Mouse (Mus musculus) cerebellum, postnatal 36 days (tissue): ENCODE results near the gene Fer1l4.

Source experiments
- DNase-seq, 2 experiments: peaks; one replicate each; pipeline ENCODE4 v3.0.0; 2021 to 2022; ENCODE audit warnings: mixed read lengths in 2 of 2

Fer1l4 gene

GRCm38 (mm10) chr2:156052816-156053215 lies at the start of gene Fer1l4:
Gene Fer1l4 (minus strand): TSS chr2:156052947.
- DNase-seq = no peak

DNA sequence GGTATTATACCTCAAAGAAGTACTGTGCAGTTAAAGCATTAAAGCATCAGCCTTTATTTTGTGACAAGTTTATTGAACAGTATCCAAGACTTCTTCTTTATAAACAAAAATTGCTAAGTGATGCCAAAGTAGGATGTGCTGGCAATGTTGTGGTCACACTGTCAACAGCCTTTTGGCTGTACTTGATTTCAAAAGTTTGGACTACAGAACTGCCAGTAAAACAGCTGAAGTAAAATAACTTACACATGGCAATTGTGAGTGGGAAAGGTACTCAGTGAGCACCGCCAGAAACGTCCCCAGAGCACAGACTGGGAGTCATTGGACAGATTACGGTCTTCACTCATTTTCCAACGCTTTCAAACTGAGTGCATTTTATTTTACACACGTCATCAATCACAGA lies 39.2 kb upstream of the Fer1l4 start:
- no peak for DNase-seq

GRCm38 (mm10) chr2:156089799-156090198 lies 37.1 kb upstream of the Fer1l4 start:
- no peak for DNase-seq

DNA sequence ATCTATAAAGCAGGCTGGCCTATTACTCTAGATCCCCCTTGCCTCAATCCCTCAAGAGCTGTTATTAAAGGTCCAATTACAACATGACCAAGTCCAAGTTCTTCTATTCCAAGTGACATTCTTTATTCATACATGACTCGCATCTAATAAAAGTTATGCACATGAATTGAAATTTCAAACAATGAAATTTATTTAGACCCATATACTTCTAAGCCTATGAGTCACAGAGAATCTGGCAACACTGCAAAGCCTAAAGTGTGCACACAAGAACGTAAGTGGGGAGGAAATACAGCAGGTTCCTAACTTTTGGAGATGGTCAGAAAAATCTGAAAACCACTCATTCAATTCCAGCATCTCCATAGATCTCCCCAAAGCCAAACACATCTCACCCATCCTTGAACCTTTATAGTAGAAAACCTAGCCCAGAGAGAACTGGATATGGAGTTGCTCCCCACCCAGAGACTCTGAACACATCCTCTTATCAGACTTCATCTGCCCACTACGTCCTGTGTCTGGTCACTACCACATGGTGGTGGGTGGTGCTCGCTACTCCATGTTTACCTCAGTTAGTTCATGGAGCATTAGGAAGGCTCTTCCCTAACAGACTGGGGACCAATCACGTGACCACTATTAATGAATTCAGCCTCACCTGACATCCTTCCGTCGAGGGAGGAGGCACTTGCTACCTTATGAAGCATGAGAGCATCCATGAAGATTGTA lies 34.8 kb upstream of the Fer1l4 start:
- no peak for DNase-seq

DNA sequence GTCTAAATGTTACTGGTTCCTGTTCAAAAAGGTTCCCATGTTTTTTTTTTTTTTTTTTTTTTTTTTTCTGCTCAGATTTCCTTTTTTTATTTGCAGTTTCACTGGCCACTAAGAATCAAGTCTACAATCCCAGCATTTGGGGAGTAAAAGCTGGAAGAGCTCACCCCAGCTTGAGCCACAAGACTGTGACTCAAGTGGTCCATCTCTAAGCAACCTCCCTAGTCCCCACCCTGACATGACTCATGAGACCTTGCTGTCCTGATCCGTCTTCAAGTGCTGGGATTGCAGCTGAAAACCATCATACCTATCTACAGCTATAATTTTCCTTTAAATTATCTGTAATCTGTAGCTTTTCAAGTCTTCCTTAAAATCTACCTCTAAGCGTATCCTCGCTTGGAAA lies 31.8 kb upstream of the Fer1l4 start:
- no peak for DNase-seq

DNA sequence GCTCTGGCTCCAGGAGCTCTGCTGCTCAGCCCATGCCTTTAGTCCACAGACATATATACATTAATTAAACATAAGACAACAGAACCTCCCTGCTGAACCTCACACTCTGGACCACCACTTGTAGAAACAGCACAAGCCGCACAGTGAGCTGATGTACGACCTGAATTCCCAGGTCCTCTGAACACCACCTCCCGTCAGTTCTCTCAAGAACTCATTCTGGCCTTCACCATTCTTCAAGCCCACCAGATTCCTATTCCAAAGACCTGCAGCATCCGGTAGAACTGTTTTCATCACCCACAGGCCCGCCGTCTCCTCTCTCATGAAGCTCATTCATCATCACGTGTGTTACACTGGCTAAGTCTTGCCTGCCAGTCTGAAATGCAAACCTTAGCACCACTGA lies 27.6 kb upstream of the Fer1l4 start:
- DNase-seq = no peak

DNA sequence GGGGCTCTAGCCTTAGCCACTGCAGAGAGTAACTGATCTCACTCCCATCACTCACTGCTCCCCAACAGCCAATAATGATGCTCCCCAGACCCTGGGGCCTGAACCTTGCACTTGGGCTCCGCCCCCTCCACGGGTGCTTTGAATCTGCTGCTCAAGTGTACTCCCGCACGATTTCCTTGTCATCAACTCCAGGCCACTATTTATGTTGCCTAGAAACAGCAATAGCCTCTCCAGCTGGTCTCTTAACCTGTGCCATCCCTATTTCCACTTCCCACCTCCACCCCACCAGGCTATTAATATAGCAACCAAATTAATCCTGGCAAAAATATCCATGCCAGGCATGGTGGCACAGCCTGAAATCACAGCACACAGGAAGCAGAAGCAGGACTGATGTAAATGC lies 26.9 kb upstream of the Fer1l4 start:
- peak; percentile 30 to 34 for DNase-seq

GRCm38 (mm10) chr2:156079183-156079560 lies 26.4 kb upstream of the Fer1l4 start:
- DNase-seq = no peak

GRCm38 (mm10) chr2:156078421-156079182 lies 25.9 kb upstream of the Fer1l4 start:
- DNase-seq = no peak

GRCm38 (mm10) chr2:156077461-156077860 lies 24.7 kb upstream of the Fer1l4 start:
- no peak for DNase-seq

DNA sequence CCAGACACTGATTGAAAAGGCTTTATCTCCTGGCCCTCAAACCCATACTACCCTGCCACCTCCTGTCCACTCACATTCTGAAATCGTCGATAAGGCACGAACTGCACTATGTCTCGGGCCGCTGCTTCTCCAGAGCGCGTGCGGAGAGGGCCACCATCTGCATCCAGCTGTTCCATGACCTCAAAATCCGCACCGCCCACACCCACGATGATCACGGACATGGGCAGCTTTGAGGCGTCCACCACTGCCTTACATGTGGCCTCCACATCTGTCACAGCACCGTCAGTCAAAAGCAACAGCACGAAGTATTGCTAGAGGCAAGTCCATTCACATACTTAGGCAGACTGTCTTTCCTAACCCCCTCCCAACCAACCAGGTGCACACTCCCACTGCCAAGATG lies 21.0 kb upstream of the Fer1l4 start:
- no peak for DNase-seq

GRCm38 (mm10) chr2:156071236-156071635 lies 18.5 kb upstream of the Fer1l4 start:
- no peak for DNase-seq

GRCm38 (mm10) chr2:156067916-156068315 lies 15.2 kb upstream of the Fer1l4 start:
- DNase-seq = peak; percentile 68 to 72

- DNase-seq = no peak
Measured at GRCm38 (mm10) chr2:156066126-156066525, 13.4 kb upstream of the Fer1l4 start.

DNA sequence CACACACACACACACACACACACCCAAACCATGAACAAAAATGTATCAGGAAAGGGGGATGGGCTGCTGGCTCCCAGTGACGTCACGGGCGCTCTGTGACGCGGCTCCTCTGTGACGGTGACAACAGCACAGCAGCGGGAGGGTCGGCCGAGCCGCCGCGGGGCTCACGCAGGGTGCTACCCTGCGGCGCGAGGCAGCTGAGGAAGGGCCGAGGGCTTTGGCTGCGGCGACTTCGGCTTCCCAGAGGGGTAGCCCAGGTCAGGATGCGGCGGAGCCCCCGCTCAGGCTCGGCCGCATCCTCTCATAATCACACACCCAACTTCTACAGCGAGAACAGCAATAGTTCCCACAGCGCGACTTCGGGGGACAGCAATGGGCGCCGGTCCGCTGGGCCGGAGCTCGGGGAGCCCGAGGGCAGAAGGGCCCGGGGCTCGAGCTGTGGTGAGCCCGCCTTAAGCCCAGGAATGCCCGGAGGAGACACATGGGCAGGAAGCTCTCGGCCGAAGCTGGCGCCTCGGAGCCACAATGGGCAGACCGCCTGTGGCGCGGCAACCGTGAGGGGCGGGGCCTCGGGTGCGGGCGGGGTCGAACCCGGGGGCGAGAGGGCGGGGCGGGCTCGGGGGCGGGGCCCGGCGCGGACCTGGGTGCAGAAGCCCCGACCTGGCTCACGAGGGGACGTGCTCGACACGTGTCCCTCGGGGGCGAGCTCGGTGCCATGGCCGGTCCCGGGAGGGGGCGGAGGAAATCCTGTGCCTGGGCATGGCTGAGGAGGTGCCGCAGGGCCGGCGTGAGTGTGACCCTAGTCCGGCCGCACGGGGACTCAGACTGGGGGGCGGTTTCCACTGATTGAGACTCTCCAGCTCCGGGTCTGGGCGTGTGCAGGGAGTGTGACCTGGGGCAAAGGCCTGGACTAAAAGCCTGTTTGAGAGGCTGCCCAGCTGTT lies 12.6 kb upstream of the Fer1l4 start, which contains the start of gene Spag4:
Spag4 (plus strand) TSS at position 77 of the 943 bp plus-strand sequence.
- peak; percentile 59 to 68 for DNase-seq

DNA sequence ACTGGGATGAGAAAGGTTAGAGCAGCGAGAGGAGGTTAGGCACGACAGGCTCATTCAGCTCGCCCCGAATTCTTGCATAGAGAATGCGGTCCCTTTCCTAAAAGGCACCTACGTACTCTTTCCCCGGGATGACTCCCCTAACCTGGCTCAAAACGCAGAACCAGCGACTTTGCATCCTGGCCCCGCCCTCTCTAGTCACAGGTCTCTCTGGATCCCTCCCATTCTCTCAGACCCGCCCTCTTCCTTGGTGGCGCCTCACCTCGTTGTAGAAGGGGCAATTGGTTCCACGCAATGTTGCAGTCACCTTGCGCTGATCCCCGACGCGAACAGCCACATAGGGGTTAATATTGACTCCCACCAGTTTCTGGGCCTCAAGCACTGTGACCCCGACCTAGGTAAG lies 4.8 kb downstream of the Fer1l4 start:
- DNase-seq = no peak

- no peak for DNase-seq
Measured at GRCm38 (mm10) chr2:156042903-156043302, 9.8 kb downstream of the Fer1l4 start.

DNA sequence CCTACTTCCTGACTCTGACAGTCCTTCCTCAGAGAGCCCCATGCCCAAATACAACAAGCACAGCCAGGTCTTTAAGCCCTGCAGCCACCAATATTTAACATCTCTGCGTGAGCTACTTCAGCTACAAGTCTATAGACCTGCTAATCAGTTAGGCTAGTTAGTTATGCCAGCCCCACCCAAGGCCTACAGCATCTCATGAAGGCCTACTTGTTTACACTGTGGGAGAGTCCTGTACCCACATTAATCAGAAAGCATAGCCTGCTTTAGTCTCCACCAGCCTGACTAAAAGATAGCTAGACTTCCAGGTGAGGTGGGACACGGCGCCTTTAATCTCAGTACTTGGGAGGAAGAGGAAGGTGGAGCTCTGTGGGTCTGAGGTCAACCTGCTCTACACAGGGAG lies 13.4 kb downstream of the Fer1l4 start:
- no peak for DNase-seq

- DNase-seq = no peak
Measured at GRCm38 (mm10) chr2:156025482-156025881, 27.3 kb downstream of the Fer1l4 start.

DNA sequence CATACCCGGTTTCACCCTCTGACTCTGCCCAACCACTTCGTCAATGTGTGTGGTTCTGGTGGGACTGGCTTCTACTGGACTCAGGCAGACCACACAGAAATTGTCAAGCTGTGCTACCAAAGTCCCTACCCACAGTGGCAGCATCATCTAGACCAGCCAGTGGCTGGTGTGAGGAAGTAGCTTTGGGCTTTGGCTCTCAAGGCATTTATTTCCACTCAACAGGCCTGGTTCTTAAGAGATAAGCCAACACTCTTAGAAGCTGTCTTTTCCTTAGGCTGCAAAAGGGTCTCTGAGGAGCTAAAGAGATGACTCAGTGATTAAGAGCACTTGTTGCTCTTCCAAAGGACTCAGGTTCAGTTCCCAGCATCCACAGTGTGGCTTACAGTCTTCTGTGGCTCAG lies 31.0 kb downstream of the Fer1l4 start:
- no peak for DNase-seq

DNA sequence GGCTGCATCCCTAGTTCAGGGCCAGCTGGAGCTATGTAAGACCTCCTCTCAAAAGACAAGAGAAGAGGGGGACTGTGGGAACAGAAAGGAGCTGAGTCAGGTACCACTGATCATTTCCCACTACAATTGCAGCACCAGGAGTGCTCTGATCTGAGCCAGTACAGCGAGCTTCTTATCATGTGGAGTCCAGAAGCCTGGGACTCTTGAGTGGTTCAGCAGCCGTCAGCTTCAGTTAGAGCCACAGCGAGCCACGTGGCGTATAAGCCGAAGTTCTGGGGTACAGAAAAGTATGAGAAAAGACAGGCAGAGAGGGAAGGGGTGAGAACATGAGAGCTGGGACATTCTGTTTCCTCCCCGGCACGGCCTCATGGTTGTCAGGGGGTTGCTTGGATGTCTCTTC lies 31.5 kb downstream of the Fer1l4 start:
- DNase-seq = no peak

GRCm38 (mm10) chr2:156018106-156018505 lies 34.6 kb downstream of the Fer1l4 start:
- no peak for DNase-seq

DNA sequence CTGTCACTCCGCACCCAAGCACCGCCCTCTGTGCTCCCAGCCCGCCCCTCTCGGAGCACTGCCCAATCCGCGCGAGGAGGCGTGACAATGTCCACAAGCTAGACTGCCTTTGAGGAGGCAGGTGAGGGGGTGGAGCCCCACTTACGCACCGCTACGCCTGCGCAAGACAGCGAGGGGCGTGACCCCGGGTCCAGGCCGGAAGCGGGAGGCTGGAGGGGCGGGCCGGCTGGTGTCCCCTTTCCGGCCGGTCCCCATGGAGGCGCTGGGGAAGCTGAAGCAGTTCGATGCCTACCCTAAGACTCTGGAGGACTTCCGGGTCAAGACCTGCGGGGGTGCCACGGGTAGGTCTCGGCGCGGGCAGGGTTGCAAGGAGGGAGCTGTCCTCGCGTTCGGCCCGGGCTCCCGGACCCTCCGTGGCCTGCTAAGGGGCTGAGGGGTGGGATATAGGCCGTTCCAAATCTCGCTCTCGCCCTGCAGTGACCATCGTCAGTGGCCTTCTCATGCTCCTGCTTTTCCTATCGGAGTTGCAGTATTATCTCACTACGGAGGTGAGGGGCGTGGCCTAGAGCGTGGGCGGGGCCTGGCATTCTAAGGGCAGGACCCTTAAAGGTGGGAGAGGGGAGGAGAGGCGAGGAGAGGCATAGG lies 44.7 kb downstream of the Fer1l4 start, which contains the start of the genes 6430550D23Rik and Ergic3:
6430550D23Rik (minus strand) TSS at position 90 of the 645 bp plus-strand sequence.
Ergic3 (plus strand) TSS at position 158 of the 645 bp plus-strand sequence.
- peak; percentile 96 to 98 for DNase-seq
